Mouse (Mus musculus) activated CD4-positive, CD25-positive, alpha-beta regulatory T cell (primary cell): ENCODE data around the gene Akr1a1. TPM values are rescaled to one million over a fixed set of nuclear protein-coding genes. Genes with fewer than 3 reads are reported as not detected.

Source experiments
- polyA plus RNA-seq, 2 experiments: library from polyadenylated mRNA; unstranded; fragments of 100-300 nt; shearing (Covaris generic); gene quantifications; one replicate each; pipeline ENCODE4 v1.2.1; 2017

Akr1a1 gene
- 100 to 1,000 TPM; 297 to 376 TPM for polyA plus RNA-seq

GRCm38 (mm10) chr4:116650924-116651796 lies at the start of gene Akr1a1:
Akr1a1 (minus strand) TSS chr4:116651680.

GRCm38 (mm10) chr4:116685402-116686061 lies 34.1 kb upstream of the Akr1a1 start, which contains the start of gene Prdx1:
Prdx1 (plus strand) TSS chr4:116685544.

GRCm38 (mm10) chr4:116627722-116628662 lies 23.5 kb downstream of the Akr1a1 start, which contains the start of gene Nasp:
Nasp (minus strand) TSS chr4:116627941.

GRCm38 (mm10) chr4:116596379-116596778 lies 55.1 kb downstream of the Akr1a1 start, which contains the start of gene Ccdc17:
Ccdc17 (plus strand) TSS chr4:116596654.

Other genes with a start within 250 kb of the Akr1a1 start
- gene Mast2, start 187.5 kb downstream of the Akr1a1 start, polyA plus RNA-seq, result 10 to 100 TPM; 10.7 to 15.2 TPM
- gene Ipp, start 144.1 kb downstream of the Akr1a1 start, polyA plus RNA-seq, result 10 to 100 TPM; 17.3 to 24.5 TPM
- 10 to 100 TPM; 15.2 to 18.7 TPM for gene Tmem69, start 95.7 kb downstream of the Akr1a1 start, polyA plus RNA-seq
- 10 to 100 TPM; 43.6 to 55.0 TPM for gene Gpbp1l1, start 94.0 kb downstream of the Akr1a1 start, polyA plus RNA-seq
- 10 to 100 TPM in 1 of 2 experiments, 1 to 10 TPM in 1; 8.0 to 12.0 TPM for gene Ccdc17, start 55.0 kb downstream of the Akr1a1 start, polyA plus RNA-seq
- 10 to 100 TPM; 50.5 to 76.9 TPM for gene Nasp, start 23.7 kb downstream of the Akr1a1 start, polyA plus RNA-seq
- 100 to 1,000 TPM; 622 to 762 TPM for gene Prdx1, start 33.9 kb upstream of the Akr1a1 start, polyA plus RNA-seq
- 1 to 10 TPM; 4.0 to 8.7 TPM for gene Mmachc, start 56.7 kb upstream of the Akr1a1 start, polyA plus RNA-seq
- 1 to 10 TPM; 7.5 to 7.7 TPM for gene Ccdc163, start 56.8 kb upstream of the Akr1a1 start, polyA plus RNA-seq
- 1 to 10 TPM; 4.7 to 6.6 TPM for gene Tesk2, start 69.3 kb upstream of the Akr1a1 start, polyA plus RNA-seq
- 10 to 100 TPM; 31.7 to 36.5 TPM for gene Toe1, start 156.0 kb upstream of the Akr1a1 start, polyA plus RNA-seq
- 10 to 100 TPM; 11.3 to 13.3 TPM for gene Mutyh, start 156.0 kb upstream of the Akr1a1 start, polyA plus RNA-seq
- under 1 TPM; 0.18 to 0.44 TPM for gene Hpdl, start 170.0 kb upstream of the Akr1a1 start, polyA plus RNA-seq
- under 1 TPM; 0.04 to 0.21 TPM for gene Zswim5, start 225.7 kb upstream of the Akr1a1 start, polyA plus RNA-seq